In genomic region chr9:46350451-46350981, GRCm38 (mm10) we compare ENCODE assay signal across 11 mouse cellular contexts. TPM values are rescaled to one million over a fixed set of nuclear protein-coding genes. Genes with fewer than 3 reads are reported as not detected.
A peak's percentile ranks its signal among the peaks of the same experiment; 100 is the strongest.
DNase-seq lines count a peak whose midpoint lies in the region; ATAC-seq and TF ChIP-seq lines count a peak whose summit lies in the region.
"Had no signal": no experiment of that assay in that cellular context is flagged by ENCODE, and none has a peak within 500 bp of the region (broad histone marks: within the 10 kb centered on the region; RNA-seq: fewer than 3 reads in every experiment).

No protein-coding gene starts in this region.

- no peak for TF ChIP-seq CTCF in midbrain, postnatal 0 days (IDR thresholded peaks at IDR 0.05)

- peak; percentile 46; the same call in 1 of the 2 replicates for ATAC-seq in neural tube, embryonic 15.5 days (ENCODE audit: low FRiP score)
- 0 out of 2 replicates have a peak, but pooled peaks have one; percentile 20 for ATAC-seq in hindbrain, embryonic 12.5 days (ENCODE audit: low FRiP score)
- no peak for ATAC-seq in midbrain, postnatal 0 days (ENCODE audit: low FRiP score)

- DNase-seq in cerebellum, postnatal 14 days, result peak; percentile 54 to 56
- DNase-seq in cerebellum, adult 9-10 months, result no peak
- DNase-seq in neural tube, embryonic 10.5 days (ENCODE audit: extremely low spot score, low spot score), result no peak
- peak; percentile 40 for DNase-seq in midbrain, postnatal 0 days (ENCODE audit: low spot score)
- DNase-seq in left cerebral cortex, adult 11 months (ENCODE audit: low spot score), result no peak
- no peak for DNase-seq in ovary, postnatal 10 days (ENCODE audit: low spot score)
- DNase-seq: gastrocnemius, postnatal 36 days; right cerebral cortex, postnatal 4 days had no signal

- no peaks in the 10 kb centered on the region for H3K36me3 ChIP-seq in neural tube, embryonic 15.5 days
- H3K36me3 ChIP-seq in hindbrain, embryonic 12.5 days, result no peaks in the 10 kb centered on the region
- no peaks in the 10 kb centered on the region for H3K36me3 ChIP-seq in midbrain, postnatal 0 days (ENCODE audit: insufficient read depth, low read length)

- H3K27me3 ChIP-seq in neural tube, embryonic 15.5 days (replicated peaks), result 0 out of 2 replicates have a peak, but pooled peaks cover 8% of the 10 kb centered on the region
- peaks cover 14% of the 10 kb centered on the region; the same call in 1 of the 2 replicates for H3K27me3 ChIP-seq in hindbrain, embryonic 12.5 days
- H3K27me3 ChIP-seq in midbrain, postnatal 0 days (ENCODE audit: insufficient read depth, low read length), result no peaks in the 10 kb centered on the region; the same call in 1 of the 2 replicates

- H3K9me3 ChIP-seq in neural tube, embryonic 15.5 days (replicated peaks), result no peaks in the 10 kb centered on the region
- H3K9me3 ChIP-seq in hindbrain, embryonic 12.5 days (replicated peaks), result no peaks in the 10 kb centered on the region
- no peaks in the 10 kb centered on the region for H3K9me3 ChIP-seq in midbrain, postnatal 0 days (ENCODE audit: low read length)

- no peak overlapping the region for H3K9ac ChIP-seq in neural tube, embryonic 15.5 days (replicated peaks)
- H3K9ac ChIP-seq in hindbrain, embryonic 12.5 days, result no peak overlapping the region
- no peak overlapping the region for H3K9ac ChIP-seq in midbrain, postnatal 0 days (replicated peaks; ENCODE audit: low read length, poor library complexity, severe bottlenecking)

- H3K4me3 ChIP-seq in neural tube, embryonic 15.5 days (replicated peaks), result no peak overlapping the region
- no peak overlapping the region for H3K4me3 ChIP-seq in hindbrain, embryonic 12.5 days
- no peak overlapping the region for H3K4me3 ChIP-seq in midbrain, postnatal 0 days (ENCODE audit: low read depth, low read length)

- H3K4me1 ChIP-seq in neural tube, embryonic 15.5 days, result peaks cover 28% of the 10 kb centered on the region
- H3K4me1 ChIP-seq in hindbrain, embryonic 12.5 days, result peaks cover 38% of the 10 kb centered on the region
- H3K4me1 ChIP-seq in midbrain, postnatal 0 days (ENCODE audit: insufficient read depth, low read length), result no peaks in the 10 kb centered on the region

- WGBS in neural tube, embryonic 15.5 days, result 30% methylated on average over 9 of the region's 9 CpGs
- WGBS in hindbrain, embryonic 12.5 days, result 42% methylated on average over 9 of the region's 9 CpGs
- 27% methylated on average over 9 of the region's 9 CpGs for WGBS in midbrain, postnatal 0 days

- no peak overlapping the region for H3K4me2 ChIP-seq in neural tube, embryonic 15.5 days
- no peak overlapping the region for H3K4me2 ChIP-seq in hindbrain, embryonic 12.5 days (replicated peaks)
- no peak overlapping the region for H3K4me2 ChIP-seq in midbrain, postnatal 0 days (ENCODE audit: low read depth, low read length, poor library complexity, severe bottlenecking)

- H3K27ac ChIP-seq in neural tube, embryonic 15.5 days (replicated peaks), result no peak overlapping the region
- 0 out of 2 replicates have a peak overlapping the region, but pooled peaks have one; percentile 5 for H3K27ac ChIP-seq in hindbrain, embryonic 12.5 days
- no peak overlapping the region for H3K27ac ChIP-seq in midbrain, postnatal 0 days (ENCODE audit: low read depth, low read length)

RNA-seq across cellular contexts. Expression of gene 4931429L15Rik, which starts 30.7 kb away (rescaled TPM):
- polyA plus RNA-seq in neural tube, embryonic 15.5 days (2015; fragmentation: Nextera tagmentation; extraction: Ambion mirVana), result not detected in 2 replicates
- polyA plus RNA-seq in hindbrain, embryonic 12.5 days (2016; fragmentation: Nextera tagmentation; extraction: Ambion mirVana), result not detected in 2 replicates
- total RNA-seq in midbrain, postnatal 0 days (2014; rRNA removed), result not detected in 2 replicates
- not detected in 2 replicates for polyA plus RNA-seq in midbrain, postnatal 0 days (2015; fragmentation: Nextera tagmentation; extraction: Ambion mirVana)
- total RNA-seq: gastrocnemius, postnatal 36 days; layer of hippocampus, adult 18-20 months had no signal

Comparison
In these comparisons a context has a peak if more than half of its experiments do, and no peak if none do; other contexts are left out.
1. DNase-seq: peak in cerebellum, postnatal 14 days (2 of 2) and midbrain, postnatal 0 days (single experiment); none in cerebellum, adult 9-10 months (single experiment), neural tube, embryonic 10.5 days (single experiment), left cerebral cortex, adult 11 months (single experiment) and ovary, postnatal 10 days (single experiment).